In the genomic region with DNA sequence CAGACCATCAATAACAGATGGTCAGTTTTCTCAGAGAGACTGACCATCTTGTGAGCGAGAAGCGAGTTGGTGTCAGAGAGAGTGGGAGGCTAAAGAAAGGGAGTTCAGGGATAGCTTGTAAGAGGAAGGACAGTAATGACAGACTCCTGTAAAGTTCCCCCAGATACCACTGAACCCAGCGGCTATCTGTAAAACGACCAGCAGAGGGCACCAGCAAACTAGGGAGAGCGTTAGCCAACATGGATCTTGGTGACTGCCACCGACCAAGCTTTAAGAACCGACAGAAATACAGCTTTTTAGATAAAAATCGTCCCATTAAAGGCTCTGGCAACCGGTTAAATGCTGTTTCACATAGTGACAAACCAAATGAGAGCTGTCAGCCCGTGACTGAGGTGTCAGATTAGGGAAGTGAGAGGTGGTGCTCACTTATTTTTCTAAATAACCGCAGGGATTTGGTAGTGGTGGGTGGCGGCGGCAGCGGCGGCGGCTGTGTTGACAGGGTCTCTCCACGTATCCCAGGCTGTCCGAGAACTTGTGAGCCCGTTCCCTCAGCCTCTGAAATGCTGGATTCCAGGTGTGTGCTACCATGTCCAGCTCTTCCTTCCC, we compare ENCODE assay signal across 8 mouse cellular contexts. TPM values are rescaled to one million over a fixed set of nuclear protein-coding genes. Genes with fewer than 3 reads are reported as not detected.
DNase-seq lines count a peak whose midpoint lies in the region; ATAC-seq lines count a peak whose summit lies in the region.

No protein-coding gene starts in this region.

- peak; percentile 70 for DNase-seq in Muller cell, postnatal 12 days (ENCODE audit: inconsistent ontology term)
- DNase-seq in cerebellum, adult 9-10 months, result peak; percentile 86
- DNase-seq in frontal cortex, postnatal 25 days (ENCODE audit: low spot score in 2 of 2), result peak; percentile 53 to 79
- peak; percentile 97 for DNase-seq in hindbrain, embryonic 14.5 days (ENCODE audit: low spot score)
- peak; percentile 77 to 80 for DNase-seq in layer of hippocampus, postnatal 36 days
- peak; percentile 85 for DNase-seq in lung, postnatal 36 days
- peak; percentile 90 for DNase-seq in retina, postnatal 1 day
- peak; percentile 86 for DNase-seq in thymus, postnatal 4 days

- H3K4me2 ChIP-seq in hindbrain, embryonic 14.5 days (replicated peaks), result peak overlapping the region; percentile 50

- 11% methylated on average over 19 of the region's 19 CpGs for WGBS in hindbrain, embryonic 14.5 days

- H3K9me3 ChIP-seq in hindbrain, embryonic 14.5 days (ENCODE audit: control insufficient read depth, low read length), result no peaks in the 10 kb centered on the region

- H3K4me1 ChIP-seq in hindbrain, embryonic 14.5 days (replicated peaks; ENCODE audit: control insufficient read depth, insufficient read depth, low read length), result no peaks in the 10 kb centered on the region

- no peak overlapping the region for H3K27ac ChIP-seq in hindbrain, embryonic 14.5 days

- H3K27me3 ChIP-seq in hindbrain, embryonic 14.5 days (ENCODE audit: control insufficient read depth, insufficient read depth, low read length), result no peaks in the 10 kb centered on the region

- ATAC-seq in hindbrain, embryonic 14.5 days (ENCODE audit: low FRiP score), result peak; percentile 78

- H3K4me3 ChIP-seq in hindbrain, embryonic 14.5 days (replicated peaks; ENCODE audit: low read length), result peak overlapping the region; percentile 22

- peak overlapping the region; percentile 56 for H3K9ac ChIP-seq in hindbrain, embryonic 14.5 days

- H3K36me3 ChIP-seq in hindbrain, embryonic 14.5 days (replicated peaks; ENCODE audit: control insufficient read depth, insufficient read depth), result no peaks in the 10 kb centered on the region

RNA-seq across cellular contexts. Expression of a gene that starts 37.7 kb away (rescaled TPM):
- polyA plus RNA-seq in hindbrain, embryonic 14.5 days (2014; fragmentation: Nextera tagmentation; extraction: Ambion mirVana), result 0.53 TPM in 1 of 2 replicates, not detected in the other
- not detected for total RNA-seq in layer of hippocampus, postnatal 36 days (2021)
